Mouse (Mus musculus) c-Kit-negative CD71-positive TER-119-positive erythroid progenitor cells, embryonic 14.5 days (primary cell): ENCODE data around the gene Fcgrt.

ENCODE experiments used
- DNase-seq: peaks from one replicate; pipeline ENCODE4 v3.0.0-alpha.2; 2013; ENCODE audit warnings: low read depth, low spot score

The Fcgrt gene

DNA sequence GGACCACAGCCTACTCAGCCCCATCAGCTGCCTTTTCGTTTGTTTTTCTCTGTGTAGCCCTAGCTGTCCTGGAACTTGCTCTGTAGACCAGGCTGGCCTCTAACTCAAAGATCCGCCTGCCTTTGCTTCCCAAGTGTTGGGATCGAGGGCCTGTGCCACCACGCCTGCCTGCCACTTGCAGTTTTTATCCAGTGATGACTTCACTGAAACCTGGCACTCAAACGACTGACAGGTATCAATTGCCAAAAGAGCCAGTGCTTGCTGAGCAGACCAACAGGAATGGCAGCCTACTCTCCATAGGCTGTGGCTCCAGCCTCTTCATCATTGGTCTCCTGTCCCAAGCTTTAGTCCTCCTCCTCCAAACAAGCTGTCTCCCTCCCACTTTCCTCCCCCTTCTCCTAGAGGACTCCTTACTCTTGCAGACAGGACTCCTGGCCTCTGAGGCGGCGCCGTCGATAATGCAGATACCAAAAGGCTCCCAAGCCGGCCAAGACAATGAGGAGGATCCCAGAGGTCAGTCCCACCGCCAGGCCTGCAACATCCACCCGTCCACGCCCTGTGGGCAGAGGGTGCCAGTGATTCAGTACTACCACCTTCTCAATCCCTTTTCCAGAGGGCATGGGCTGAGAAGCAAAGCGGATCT lies 47.2 kb downstream of the Fcgrt start:
- no peak for DNase-seq

DNA sequence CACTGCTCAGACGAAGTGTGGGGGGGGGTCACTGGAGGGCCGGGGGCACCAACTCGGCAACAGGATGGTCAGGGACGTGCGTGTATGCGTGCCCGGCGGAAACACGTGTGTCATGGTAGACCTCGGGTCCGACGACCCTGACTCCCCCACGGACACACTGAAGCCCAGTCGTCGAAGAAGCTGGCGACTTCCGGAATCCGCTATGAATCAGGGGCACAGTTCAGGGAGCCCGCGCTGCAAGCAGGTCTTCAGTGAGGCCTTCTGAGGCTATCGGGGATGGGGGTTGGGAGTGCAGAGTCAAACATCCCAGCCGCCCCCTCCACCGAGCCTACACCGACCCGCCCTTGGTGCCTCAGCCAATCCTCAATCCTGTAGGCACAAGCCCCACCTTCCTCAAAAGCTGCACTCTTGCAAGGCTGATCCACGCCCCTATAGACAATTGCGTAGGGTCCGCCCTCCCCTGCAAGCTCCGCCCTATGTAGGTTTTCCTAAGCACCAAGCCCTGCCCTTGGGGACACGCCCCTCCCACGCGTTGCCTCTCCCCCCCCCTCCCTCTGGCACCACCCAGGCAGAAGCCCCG lies 49.6 kb downstream of the Fcgrt start:
- DNase-seq = peak; percentile 60

GRCm38 (mm10) chr7:45053117-45053930 lies 50.3 kb downstream of the Fcgrt start:
- no peak for DNase-seq

DNA sequence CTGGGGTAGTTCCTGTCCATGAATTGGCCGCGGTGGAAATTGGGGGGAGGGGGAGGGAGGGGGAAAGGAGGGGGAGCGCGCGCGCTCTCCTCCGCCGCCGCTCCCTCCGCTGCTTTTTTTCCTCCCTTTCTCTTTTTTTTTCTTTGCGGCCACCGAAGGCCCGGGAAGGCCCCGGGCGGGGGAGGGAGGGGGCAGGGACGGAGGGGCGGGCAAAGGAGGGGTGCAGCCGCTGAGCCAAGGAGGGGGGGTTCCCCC lies 50.9 kb downstream of the Fcgrt start, which contains the start of gene Prr12:
Prr12 (minus strand) TSS at position 20 of the 255 bp plus-strand sequence.
- no peak for DNase-seq

DNA sequence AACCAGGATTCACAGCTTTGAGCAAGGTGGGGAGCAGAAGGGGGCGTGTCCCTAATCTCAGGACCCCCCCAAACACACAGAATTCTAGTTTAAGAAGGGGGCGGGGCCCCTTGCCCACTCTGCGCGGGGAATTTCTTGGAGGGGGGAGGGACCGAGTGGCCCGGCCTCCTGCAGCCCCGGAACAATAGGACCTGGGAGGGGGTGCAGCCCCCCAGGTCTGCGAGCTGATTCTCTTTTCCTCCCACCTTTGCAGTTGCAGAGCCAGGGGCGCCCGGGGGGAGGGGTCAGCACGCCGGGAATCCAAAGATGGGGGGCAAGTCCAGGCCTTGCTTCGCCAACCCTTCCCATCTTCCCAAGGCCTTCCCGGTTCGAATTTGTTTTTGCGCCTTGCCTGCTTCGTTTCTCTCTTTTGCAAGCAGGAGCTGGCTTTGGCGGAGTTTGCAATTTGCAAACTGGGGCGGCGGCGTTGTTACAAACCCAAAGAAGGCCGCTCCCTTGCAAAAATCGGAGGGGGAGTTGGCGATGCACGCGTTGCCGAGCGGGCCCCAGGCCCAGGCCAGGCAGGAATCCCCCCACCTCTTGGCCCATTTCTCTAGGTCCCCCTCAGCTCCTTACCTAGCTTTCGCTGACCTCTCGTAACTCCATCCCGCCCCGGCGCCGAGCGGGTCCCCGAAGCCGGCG lies 51.3 kb downstream of the Fcgrt start:
- no peak for DNase-seq

GRCm38 (mm10) chr7:45051601-45051974 lies 52.1 kb downstream of the Fcgrt start:
- DNase-seq = no peak

DNA sequence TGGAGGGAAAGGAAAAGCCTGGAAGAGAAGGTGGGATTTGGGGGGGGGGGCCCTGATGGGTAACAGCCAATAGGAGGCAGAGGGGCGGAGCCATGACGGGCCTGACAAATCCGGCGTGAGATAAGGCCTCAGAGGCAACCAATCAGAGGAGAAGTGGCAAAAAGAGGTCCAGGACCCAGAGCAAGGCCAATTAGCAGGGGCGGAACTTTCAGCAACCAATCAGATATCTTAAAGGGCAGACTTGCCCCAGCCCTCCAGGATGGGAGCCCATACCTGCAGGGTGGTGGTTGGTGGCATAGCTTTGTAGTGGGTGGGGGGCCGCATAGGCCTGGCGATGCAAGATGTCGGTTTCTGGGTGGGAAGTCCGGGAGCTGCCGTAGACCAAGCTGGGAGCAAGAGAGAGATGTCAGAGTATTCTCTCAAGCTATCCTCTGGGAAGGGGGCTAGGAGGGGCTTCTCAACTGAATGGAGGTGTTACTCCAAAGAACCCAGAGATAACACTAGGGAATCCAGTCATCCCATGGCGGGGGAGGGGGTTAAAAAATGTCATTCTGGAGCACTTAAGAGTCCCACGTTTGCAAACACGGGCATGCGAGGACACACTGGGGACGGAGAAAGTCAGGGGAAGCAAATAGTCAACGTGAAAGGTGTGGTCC lies 52.6 kb downstream of the Fcgrt start:
- DNase-seq = no peak

GRCm38 (mm10) chr7:45048923-45049657 lies 54.6 kb downstream of the Fcgrt start:
- no peak for DNase-seq

- no peak for DNase-seq
Observed at GRCm38 (mm10) chr7:45048001-45048890, 55.4 kb downstream of the Fcgrt start.

GRCm38 (mm10) chr7:45047491-45047890 lies 56.2 kb downstream of the Fcgrt start:
- no peak for DNase-seq

DNA sequence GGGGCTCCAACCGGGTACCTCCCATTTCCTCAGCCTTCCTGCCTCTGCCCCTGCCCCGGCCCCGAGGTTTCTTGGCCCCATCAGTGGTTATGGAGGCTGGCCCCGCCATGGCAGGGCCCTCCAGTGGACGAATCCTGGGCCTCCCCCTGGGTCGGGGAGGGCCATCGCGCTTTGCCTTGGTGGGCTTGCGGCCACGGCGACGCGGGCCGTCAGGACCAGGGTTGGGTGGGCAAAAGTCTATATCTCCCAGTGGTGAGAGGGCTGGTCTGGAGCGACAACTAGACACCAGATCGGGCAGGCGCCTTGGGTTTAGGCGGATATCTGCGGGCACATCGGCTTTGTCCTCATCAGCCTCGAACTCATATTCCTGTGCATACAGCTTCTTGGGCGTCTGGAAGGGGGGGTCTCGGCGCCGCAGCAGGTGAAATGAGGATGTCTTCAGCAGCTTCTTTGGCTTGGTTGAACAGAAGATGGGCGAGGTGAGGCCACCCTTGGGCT lies 56.7 kb downstream of the Fcgrt start:
- no peak for DNase-seq

GRCm38 (mm10) chr7:45045741-45046140 lies 57.9 kb downstream of the Fcgrt start:
- no peak for DNase-seq

- DNase-seq = no peak
Observed at GRCm38 (mm10) chr7:45043307-45043706, 60.3 kb downstream of the Fcgrt start.
